Mouse (Mus musculus): ENCODE data around the gene Ccdc141. TPM values are rescaled to one million over a fixed set of nuclear protein-coding genes. Genes with fewer than 3 reads are reported as not detected.

The Ccdc141 gene
- polyA plus RNA-seq, 1 experiment from 2014 or later, result 3.0 TPM

DNA sequence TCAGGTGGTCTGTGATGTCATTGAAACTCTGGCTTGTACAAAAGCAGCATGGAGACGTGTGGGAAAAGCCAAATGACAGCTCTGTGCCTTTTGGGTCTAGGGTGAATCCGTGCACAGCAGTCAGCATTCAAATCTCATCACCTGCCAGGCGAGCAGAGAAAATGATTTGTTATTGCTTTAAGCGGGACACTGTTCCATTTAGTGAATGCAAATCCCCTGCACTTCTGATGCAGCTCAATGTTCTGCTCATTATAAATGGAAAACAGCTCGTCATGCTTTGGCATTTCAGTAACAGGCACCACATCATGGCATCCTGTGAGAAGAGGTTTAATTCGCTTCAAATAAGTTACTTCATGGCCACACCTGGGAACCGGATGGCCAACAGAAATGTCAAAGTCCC lies 163.4 kb downstream of the Ccdc141 start:
- Histone ChIP-seq H3K27me3 (ENCODE audit: insufficient read depth, low read length) (no peaks in the 10 kb centered on the region), H3K27ac (ENCODE audit: low read depth) (no peak overlapping the region), H3K36me3 (replicated peaks; ENCODE audit: insufficient read depth, low read length) (no peaks in the 10 kb centered on the region), H3K9me3 (ENCODE audit: low read length) (no peaks in the 10 kb centered on the region), H3K9ac (replicated peaks) (no peak overlapping the region), H3K4me3 (ENCODE audit: low read depth, low read length) (no peak overlapping the region), H3K4me1 (ENCODE audit: insufficient read depth) (no peaks in the 10 kb centered on the region), H3K4me2 (ENCODE audit: low read depth, low read length) (no peak overlapping the region)
- DNase-seq (no peak), ATAC-seq (no peak)
- TF ChIP-seq CTCF (IDR thresholded peaks at IDR 0.05; ENCODE audit: low read depth) (no peak), EP300 (IDR thresholded peaks at IDR 0.05; ENCODE audit: low read depth) (no peak)
- WGBS (ENCODE audit: insufficient replicate concordance), result 68% methylated on average over 7 of the region's 7 CpGs

GRCm38 (mm10) chr2:77003148-77003547 lies 167.3 kb downstream of the Ccdc141 start:
- Histone ChIP-seq H3K9me3 (ENCODE audit: low read length) (no peaks in the 10 kb centered on the region), H3K36me3 (replicated peaks; ENCODE audit: insufficient read depth, low read length) (no peaks in the 10 kb centered on the region), H3K9ac (replicated peaks) (no peak overlapping the region), H3K4me1 (ENCODE audit: insufficient read depth) (no peaks in the 10 kb centered on the region), H3K4me2 (ENCODE audit: low read depth, low read length) (no peak overlapping the region), H3K4me3 (ENCODE audit: low read depth, low read length) (no peak overlapping the region), H3K27ac (ENCODE audit: low read depth) (no peak overlapping the region), H3K27me3 (ENCODE audit: insufficient read depth, low read length) (no peaks in the 10 kb centered on the region)
- no peak for TF ChIP-seq CTCF (IDR thresholded peaks at IDR 0.05; ENCODE audit: low read depth)
- no peak for TF ChIP-seq EP300 (IDR thresholded peaks at IDR 0.05; ENCODE audit: low read depth)
- DNase-seq (no peak), ATAC-seq (no peak)
- WGBS (ENCODE audit: insufficient replicate concordance), result 57% methylated on average over 2 of the region's 2 CpGs

- Histone ChIP-seq H3K9me3 (ENCODE audit: low read length) (no peaks in the 10 kb centered on the region), H3K36me3 (replicated peaks; ENCODE audit: insufficient read depth, low read length) (no peaks in the 10 kb centered on the region), H3K9ac (replicated peaks) (no peak overlapping the region), H3K4me2 (ENCODE audit: low read depth, low read length) (no peak overlapping the region), H3K4me1 (ENCODE audit: insufficient read depth) (no peaks in the 10 kb centered on the region), H3K27ac (ENCODE audit: low read depth) (no peak overlapping the region), H3K4me3 (ENCODE audit: low read depth, low read length) (no peak overlapping the region), H3K27me3 (ENCODE audit: insufficient read depth, low read length) (no peaks in the 10 kb centered on the region)
- TF ChIP-seq EP300 (IDR thresholded peaks at IDR 0.05; ENCODE audit: low read depth) (no peak), CTCF (IDR thresholded peaks at IDR 0.05; ENCODE audit: low read depth) (no peak)
- DNase-seq (no peak), ATAC-seq (no peak)
- 61% methylated on average over 5 of the region's 5 CpGs for WGBS (ENCODE audit: insufficient replicate concordance)
Measured at GRCm38 (mm10) chr2:76998351-76998750, 172.1 kb downstream of the Ccdc141 start.

- ATAC-seq (no peak), DNase-seq (no peak)
- WGBS (ENCODE audit: insufficient replicate concordance), result 71% methylated on average over 5 of the region's 5 CpGs
- no peak for TF ChIP-seq CTCF (IDR thresholded peaks at IDR 0.05; ENCODE audit: low read depth)
- no peak for TF ChIP-seq EP300 (IDR thresholded peaks at IDR 0.05; ENCODE audit: low read depth)
- no peak overlapping the region for H3K4me3 ChIP-seq (ENCODE audit: low read depth, low read length)
- H3K4me2 ChIP-seq (ENCODE audit: low read depth, low read length), result no peak overlapping the region
- no peak overlapping the region for H3K9ac ChIP-seq (replicated peaks)
- no peak overlapping the region for H3K27ac ChIP-seq (ENCODE audit: low read depth)
- H3K36me3 ChIP-seq (replicated peaks; ENCODE audit: insufficient read depth, low read length), result no peaks in the 10 kb centered on the region
- H3K9me3 ChIP-seq (ENCODE audit: low read length), result no peaks in the 10 kb centered on the region
- H3K4me1 ChIP-seq (ENCODE audit: insufficient read depth), result no peaks in the 10 kb centered on the region
- no peaks in the 10 kb centered on the region for H3K27me3 ChIP-seq (ENCODE audit: insufficient read depth, low read length)
Measured at GRCm38 (mm10) chr2:76992493-76993201, 177.8 kb downstream of the Ccdc141 start.

DNA sequence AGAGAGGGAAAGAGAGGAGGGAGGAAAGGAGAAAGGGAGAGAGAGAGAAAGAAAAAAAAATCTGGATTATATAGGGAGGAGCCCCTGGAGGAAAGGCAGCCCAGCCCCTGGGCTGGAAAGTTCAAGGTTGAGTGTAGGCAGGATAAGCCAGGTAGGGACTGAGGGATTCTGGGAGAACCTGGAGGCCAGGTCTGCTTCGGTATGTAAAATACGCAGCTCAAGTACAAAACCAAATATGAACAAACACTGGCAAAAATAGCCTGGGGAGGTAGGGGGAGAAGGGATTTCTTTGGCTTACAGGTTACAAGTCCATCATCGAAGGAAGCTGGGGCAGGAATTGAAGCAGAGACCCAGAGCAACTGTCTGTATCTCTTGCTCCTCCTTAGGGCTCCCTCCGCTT lies 183.1 kb downstream of the Ccdc141 start:
- 81% methylated on average over 4 of the region's 4 CpGs for WGBS (ENCODE audit: insufficient replicate concordance)
- no peaks in the 10 kb centered on the region for H3K4me1 ChIP-seq (ENCODE audit: insufficient read depth)

GRCm38 (mm10) chr2:76984384-76984783 lies 186.1 kb downstream of the Ccdc141 start:
- DNase-seq (no peak), ATAC-seq (no peak)
- Histone ChIP-seq H3K4me2 (ENCODE audit: low read depth, low read length) (no peak overlapping the region), H3K27me3 (ENCODE audit: insufficient read depth, low read length) (no peaks in the 10 kb centered on the region), H3K27ac (ENCODE audit: low read depth) (no peak overlapping the region), H3K9ac (replicated peaks) (no peak overlapping the region), H3K4me3 (ENCODE audit: low read depth, low read length) (no peak overlapping the region), H3K4me1 (ENCODE audit: insufficient read depth) (no peaks in the 10 kb centered on the region), H3K9me3 (ENCODE audit: low read length) (no peaks in the 10 kb centered on the region), H3K36me3 (replicated peaks; ENCODE audit: insufficient read depth, low read length) (no peaks in the 10 kb centered on the region)
- no peak for TF ChIP-seq CTCF (IDR thresholded peaks at IDR 0.05; ENCODE audit: low read depth)
- WGBS (ENCODE audit: insufficient replicate concordance), result 72% methylated on average over 5 of the region's 5 CpGs

More for the DNA sequence above, 183.1 kb downstream of the Ccdc141 start:
- no peak overlapping the region for H3K4me2 ChIP-seq (ENCODE audit: low read depth, low read length)
- H3K36me3 ChIP-seq (replicated peaks; ENCODE audit: insufficient read depth, low read length), result no peaks in the 10 kb centered on the region
- no peaks in the 10 kb centered on the region for H3K27me3 ChIP-seq (ENCODE audit: insufficient read depth, low read length)
- no peak for DNase-seq
- H3K4me3 ChIP-seq (ENCODE audit: low read depth, low read length), result no peak overlapping the region
- H3K27ac ChIP-seq (ENCODE audit: low read depth), result no peak overlapping the region
- no peaks in the 10 kb centered on the region for H3K9me3 ChIP-seq (ENCODE audit: low read length)
- H3K9ac ChIP-seq (replicated peaks), result no peak overlapping the region
- no peak for ATAC-seq
- TF ChIP-seq CTCF (IDR thresholded peaks at IDR 0.05; ENCODE audit: low read depth), result no peak
- TF ChIP-seq EP300 (IDR thresholded peaks at IDR 0.05; ENCODE audit: low read depth), result no peak

Measured in liver, postnatal 0 days (tissue).